Mouse (Mus musculus) forebrain, embryonic 12.5 days (tissue): ENCODE data around the gene Prss42. TPM values are rescaled to one million over a fixed set of nuclear protein-coding genes. Genes with fewer than 3 reads are reported as not detected.
"Not testable (repeated sequence)": the region's sequence is repeated elsewhere in the genome, so short reads cannot be mapped to it uniquely, and the experiment has no call there.

Experiments used
- ATAC-seq: fragments of 200-750 bp; cut with Nextera tagmentation; 2 replicates; pipeline ENCODE4 v1.8.0; 2017; ENCODE audit warnings: moderate TSS enrichment; ENCODE audit not compliant: low FRiP score
- H3K27ac ChIP-seq: fragments of 300-500 bp; sonication (generic); 2 replicates; pipeline ENCODE4 v1.5.1; 2016; ENCODE audit warnings: mild to moderate bottlenecking
- H3K27me3 ChIP-seq: fragments of 300-500 bp; sonication (generic); 2 replicates; pipeline ENCODE4 v1.6.1; 2016; ENCODE audit warnings: mild to moderate bottlenecking
- H3K36me3 ChIP-seq: fragments of 300-500 bp; sonication (generic); replicated peaks from 2 replicates; pipeline ENCODE4 v1.6.1; 2016; ENCODE audit warnings: mild to moderate bottlenecking
- H3K4me1 ChIP-seq: fragments of 300-500 bp; sonication (generic); 2 replicates; pipeline ENCODE4 v1.6.1; 2016
- H3K4me2 ChIP-seq: fragments of 300-500 bp; sonication (generic); 2 replicates; pipeline ENCODE4 v1.6.1; 2016; ENCODE audit warnings: mild to moderate bottlenecking, moderate library complexity
- H3K4me3 ChIP-seq: fragments of 300-500 bp; sonication (generic); replicated peaks from 2 replicates; pipeline ENCODE4 v1.5.1; 2016; ENCODE audit warnings: mild to moderate bottlenecking
- H3K9ac ChIP-seq: fragments of 300-500 bp; sonication (generic); 2 replicates; pipeline ENCODE4 v1.6.1; 2016; ENCODE audit warnings: mild to moderate bottlenecking
- H3K9me3 ChIP-seq: fragments of 300-500 bp; sonication (generic); 2 replicates; pipeline ENCODE4 v1.6.1; 2016
- WGBS: fragments of 180-500 bp; shearing (Covaris S2); methylation state at CpG from one replicate; pipeline ENCODE4 v1.1.7; 2016; 5-methylcytosine and 5-hydroxymethylcytosine counted together
- polyA plus RNA-seq: library from polyadenylated mRNA; unstranded; fragments of >200 nt; fragmentation: Nextera tagmentation; extraction: Ambion mirVana; gene quantifications from 2 replicates; pipeline ENCODE4 v1.2.1, GENCODE M21; 2016

Gene Prss42
- polyA plus RNA-seq, 1 experiment from 2014 or later: not detected

DNA sequence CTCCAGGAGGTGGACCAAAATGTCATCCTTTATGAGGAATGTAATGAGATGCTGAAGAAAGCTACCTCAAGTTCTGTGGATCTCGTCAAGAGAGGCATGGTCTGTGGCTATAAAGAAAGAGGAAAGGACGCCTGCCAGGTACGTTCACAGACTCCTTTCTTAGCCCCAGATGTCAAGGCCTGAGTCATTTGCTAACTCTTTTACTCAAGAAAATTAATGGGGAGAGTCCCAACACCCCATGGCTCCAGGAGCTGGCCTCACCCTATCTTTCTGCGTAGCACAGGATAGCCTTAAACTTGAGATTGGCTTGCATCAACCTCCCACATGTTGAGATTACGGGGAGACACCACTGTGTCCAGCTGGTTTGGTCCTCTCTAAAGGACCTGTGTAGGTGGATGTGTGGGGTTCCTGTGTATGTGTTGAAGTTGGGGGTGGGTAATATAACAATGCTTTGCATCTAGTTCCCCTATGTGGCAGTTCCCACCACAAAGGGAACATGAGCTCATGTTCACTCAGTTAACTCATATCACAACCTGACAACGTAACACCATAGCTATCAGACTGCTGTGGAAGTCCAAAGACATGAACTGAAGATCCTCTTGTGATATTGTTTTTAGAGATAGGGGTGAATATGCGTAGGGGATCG, 3.0 kb downstream of the Prss42 start:
- no peak overlapping the region for H3K4me3 ChIP-seq
- no peak overlapping the region for H3K9ac ChIP-seq
- 91% methylated on average over 8 of the region's 8 CpGs for WGBS

DNA sequence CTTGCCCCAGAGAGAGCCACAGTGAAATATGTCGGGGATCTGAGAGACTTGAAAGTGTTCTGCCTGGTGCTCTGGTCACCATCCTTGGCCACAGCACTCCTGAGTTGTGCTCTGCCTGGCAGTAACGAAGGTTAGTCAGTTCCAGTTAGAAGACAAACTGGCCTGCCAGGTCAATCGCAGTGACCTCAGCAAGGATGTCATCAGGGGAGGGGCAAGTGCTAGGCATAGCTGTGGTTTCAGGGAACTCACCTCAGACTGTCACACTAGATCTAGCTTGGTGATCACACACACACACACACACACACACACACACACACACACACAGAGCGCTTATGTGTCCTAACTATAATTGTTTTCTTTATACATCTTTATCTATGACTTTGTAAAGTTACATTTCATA, 5.3 kb downstream of the Prss42 start:
- Histone ChIP-seq H3K27me3 (no peaks in the 10 kb centered on the region), H3K9ac (no peak overlapping the region), H3K9me3 (no peaks in the 10 kb centered on the region), H3K4me1 (no peaks in the 10 kb centered on the region), H3K4me2 (no peak overlapping the region), H3K36me3 (no peaks in the 10 kb centered on the region), H3K4me3 (no peak overlapping the region), H3K27ac (no peak overlapping the region)
- whole genome bisulfite sequencing: 77% methylated on average over 4 of the region's 4 CpGs
- no peak for ATAC-seq

More for the DNA sequence above, 3.0 kb downstream of the Prss42 start:
- Histone ChIP-seq H3K27me3 (no peaks in the 10 kb centered on the region), H3K4me1 (no peaks in the 10 kb centered on the region), H3K9me3 (no peaks in the 10 kb centered on the region), H3K4me2 (no peak overlapping the region), H3K27ac (no peak overlapping the region), H3K36me3 (no peaks in the 10 kb centered on the region)
- ATAC-seq: no peak

DNA sequence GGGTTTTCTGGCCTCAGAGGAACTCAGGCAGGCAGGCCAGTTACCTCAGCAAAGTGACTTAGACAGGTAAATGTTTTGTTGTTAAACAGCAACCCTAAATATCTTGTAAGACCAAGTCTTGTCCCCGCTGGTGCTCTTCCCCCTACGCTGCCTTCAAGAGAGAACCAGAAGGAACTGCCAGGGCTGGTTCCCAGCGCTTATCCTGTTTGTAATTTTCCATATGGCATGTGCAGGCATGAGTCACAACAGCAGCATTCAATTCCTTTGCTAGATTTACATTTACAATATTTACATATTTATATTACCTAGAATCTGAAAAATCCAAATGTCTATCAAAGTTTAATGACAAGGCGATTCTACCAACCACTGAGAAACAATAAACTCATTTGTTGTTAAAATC, 12.1 kb downstream of the Prss42 start:
- 85% methylated on average over 4 of the region's 4 CpGs for WGBS
- H3K4me1 ChIP-seq: no peaks in the 10 kb centered on the region

DNA sequence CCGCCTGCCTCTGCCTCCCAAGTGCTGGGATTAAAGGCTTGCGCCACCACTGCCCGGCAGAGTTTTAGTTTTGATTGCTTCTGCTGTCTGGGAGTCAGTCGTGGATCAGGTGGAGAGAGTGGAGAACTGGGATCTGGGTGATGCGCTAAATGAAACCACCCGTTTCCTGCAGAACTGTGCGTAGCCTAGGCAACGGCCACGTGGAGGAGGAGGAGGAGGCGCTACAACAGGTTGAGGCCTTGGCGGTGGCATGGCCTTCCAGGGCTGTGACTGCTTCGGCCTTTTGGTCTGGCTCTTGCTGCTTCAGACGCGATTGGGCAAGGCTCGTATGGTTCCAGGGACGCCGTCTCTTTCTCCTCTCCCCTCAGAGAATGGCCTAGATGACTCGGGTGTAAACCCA, 15.8 kb downstream of the Prss42 start, which contains the start of gene Prss44:
Gene Prss44 (plus strand): TSS at position 206 of the 400 bp plus-strand sequence.
- no peak within 1 kb of the TSS for H3K27ac ChIP-seq
- H3K4me3 ChIP-seq: no peak within 1 kb of the TSS
- WGBS: 74% methylated on average over 18 of the region's 18 CpGs
- no peaks in the 10 kb centered on the region for H3K36me3 ChIP-seq
- no peak for ATAC-seq
- no peak within 1 kb of the TSS for H3K4me2 ChIP-seq
- H3K9me3 ChIP-seq: no peaks in the 10 kb centered on the region
- H3K4me1 ChIP-seq: no peaks in the 10 kb centered on the region
- H3K9ac ChIP-seq: no peak within 1 kb of the TSS
- no peaks in the 10 kb centered on the region for H3K27me3 ChIP-seq

More for the DNA sequence above, 12.1 kb downstream of the Prss42 start:
- Histone ChIP-seq H3K36me3 (no peaks in the 10 kb centered on the region), H3K9ac (no peak overlapping the region), H3K4me3 (no peak overlapping the region), H3K27ac (no peak overlapping the region), H3K27me3 (no peaks in the 10 kb centered on the region), H3K4me2 (no peak overlapping the region), H3K9me3 (no peaks in the 10 kb centered on the region)
- no peak for ATAC-seq

DNA sequence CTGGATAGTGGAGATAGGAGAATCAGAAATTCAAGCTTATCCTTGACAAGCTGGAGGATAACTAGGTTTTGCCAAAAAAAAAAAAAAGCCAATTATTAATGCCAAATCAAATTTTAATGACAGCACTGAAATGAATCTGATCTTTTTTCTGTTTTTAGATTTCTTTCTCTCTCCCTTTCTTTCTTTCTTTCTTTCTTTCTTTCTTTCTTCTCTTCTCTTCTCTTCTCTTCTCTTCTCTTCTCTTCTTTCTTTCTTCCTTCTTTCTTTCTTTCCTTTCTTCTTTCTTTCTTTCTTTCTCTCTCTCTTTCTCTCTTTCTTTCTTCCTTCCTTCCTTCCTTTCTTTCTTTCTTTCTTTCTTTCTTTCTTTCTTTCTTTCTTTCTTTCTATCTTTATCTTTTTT, 22.6 kb downstream of the Prss42 start:
- H3K27me3 ChIP-seq, H3K9ac ChIP-seq, H3K4me1 ChIP-seq, H3K4me2 ChIP-seq, H3K36me3 ChIP-seq, H3K27ac ChIP-seq, H3K4me3 ChIP-seq, H3K9me3 ChIP-seq, ATAC-seq: not testable (repeated sequence)

DNA sequence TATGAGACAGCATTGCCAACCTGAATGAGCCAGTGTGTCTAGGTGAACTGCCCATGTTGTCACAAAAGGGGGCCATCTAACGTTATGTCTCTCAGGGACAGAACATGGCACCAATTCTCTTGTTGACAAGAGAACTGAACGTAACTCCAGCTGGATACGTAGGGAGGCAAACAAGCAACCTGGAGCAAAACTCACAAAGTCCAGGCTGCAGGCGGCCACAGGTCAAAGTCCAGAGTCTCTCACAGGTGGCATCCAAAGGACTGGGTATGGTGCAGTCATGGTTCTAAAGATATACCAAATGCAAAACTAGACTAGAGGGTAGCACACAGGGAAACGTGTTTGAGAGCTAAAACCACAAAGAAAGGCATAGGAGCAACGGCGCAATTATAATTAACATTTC, 23.5 kb downstream of the Prss42 start:
- H3K4me2 ChIP-seq: no peak overlapping the region
- H3K36me3 ChIP-seq: no peaks in the 10 kb centered on the region
- H3K27me3 ChIP-seq: no peaks in the 10 kb centered on the region
- H3K27ac ChIP-seq: no peak overlapping the region
- H3K4me3 ChIP-seq: no peak overlapping the region
- no peaks in the 10 kb centered on the region for H3K4me1 ChIP-seq
- no peaks in the 10 kb centered on the region for H3K9me3 ChIP-seq
- 84% methylated on average over 7 of the region's 7 CpGs for WGBS
- ATAC-seq: no peak
- H3K9ac ChIP-seq: no peak overlapping the region

DNA sequence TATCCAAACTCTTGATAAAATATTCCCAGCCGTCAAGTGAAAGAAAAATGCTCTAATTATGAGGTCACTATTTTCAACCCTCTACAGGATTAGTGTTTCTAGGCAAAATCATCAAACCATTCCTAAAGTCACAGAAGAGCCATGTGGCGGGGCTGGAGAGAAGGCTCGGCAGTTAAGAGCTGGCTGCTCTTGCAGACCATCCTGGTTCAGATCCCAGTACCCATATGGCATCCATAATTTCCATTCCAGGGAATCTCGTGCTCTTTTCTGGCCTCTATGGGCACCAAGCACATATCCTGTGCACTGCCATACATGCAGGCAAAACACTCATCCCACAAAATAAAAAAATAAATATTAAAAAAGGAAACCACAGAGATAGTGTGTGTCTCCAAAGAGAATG, 27.5 kb downstream of the Prss42 start:
- Histone ChIP-seq H3K36me3 (no peaks in the 10 kb centered on the region), H3K9ac (no peak overlapping the region), H3K4me2 (no peak overlapping the region), H3K27ac (no peak overlapping the region), H3K4me1 (no peaks in the 10 kb centered on the region), H3K27me3 (no peaks in the 10 kb centered on the region), H3K4me3 (no peak overlapping the region), H3K9me3 (no peaks in the 10 kb centered on the region)
- WGBS: 80% methylated on average over 4 of the region's 4 CpGs
- ATAC-seq: no peak

DNA sequence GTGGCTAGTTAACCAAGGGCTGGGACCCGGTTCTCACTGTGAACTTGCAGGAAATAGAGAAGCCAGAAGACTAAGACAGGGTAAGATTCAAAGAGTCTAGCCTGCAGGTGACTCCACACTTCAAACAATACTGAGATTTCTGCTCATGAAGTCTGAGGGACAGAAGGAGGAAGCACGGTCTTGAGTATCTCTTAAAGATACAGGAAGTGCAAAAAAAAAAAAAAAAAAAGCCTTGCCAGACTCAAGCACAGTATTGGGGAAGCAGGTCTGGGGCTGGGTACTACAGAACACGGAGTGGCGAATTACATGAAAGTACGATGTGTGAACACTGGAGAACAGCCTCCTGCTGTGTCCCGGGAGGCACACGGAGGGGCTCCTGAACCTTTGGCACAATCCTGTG, 27.9 kb downstream of the Prss42 start:
- H3K27me3 ChIP-seq: no peaks in the 10 kb centered on the region
- no peak overlapping the region for H3K9ac ChIP-seq
- 77% methylated on average over 7 of the region's 7 CpGs for WGBS
- H3K27ac ChIP-seq: no peak overlapping the region
- H3K9me3 ChIP-seq: no peaks in the 10 kb centered on the region
- H3K4me3 ChIP-seq: no peak overlapping the region
- H3K4me1 ChIP-seq: no peaks in the 10 kb centered on the region
- ATAC-seq: no peak
- H3K4me2 ChIP-seq: no peak overlapping the region
- no peaks in the 10 kb centered on the region for H3K36me3 ChIP-seq

DNA sequence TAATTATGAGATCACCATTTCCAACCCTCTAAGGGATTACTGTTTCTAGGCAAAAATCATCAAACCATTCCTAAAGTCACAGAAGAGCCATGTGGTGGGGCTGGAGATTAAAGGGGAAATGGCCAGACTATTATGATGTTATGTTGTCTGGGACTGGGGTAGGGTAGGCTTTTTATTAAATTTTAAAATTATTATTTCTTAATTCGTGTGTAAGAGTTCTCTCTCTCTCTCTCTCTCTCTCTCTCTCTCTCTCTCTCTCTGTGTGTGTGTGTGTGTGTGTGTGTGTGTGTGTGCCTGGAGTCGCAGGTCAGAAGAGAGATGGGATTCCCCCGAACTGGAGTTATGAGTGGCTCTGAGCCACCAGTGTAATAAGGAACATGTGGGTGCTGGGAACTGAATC, 28.4 kb downstream of the Prss42 start, which contains the start of gene Prss43:
Gene Prss43 (plus strand): TSS at position 301 of the 400 bp plus-strand sequence.
- H3K27me3 ChIP-seq: no peaks in the 10 kb centered on the region
- no peak for ATAC-seq
- H3K9ac ChIP-seq: no peak within 1 kb of the TSS
- no peaks in the 10 kb centered on the region for H3K36me3 ChIP-seq
- no peaks in the 10 kb centered on the region for H3K9me3 ChIP-seq
- no peak within 1 kb of the TSS for H3K27ac ChIP-seq
- WGBS: 88% methylated on average over 3 of the region's 3 CpGs
- no peak within 1 kb of the TSS for H3K4me3 ChIP-seq
- no peak within 1 kb of the TSS for H3K4me2 ChIP-seq
- no peaks in the 10 kb centered on the region for H3K4me1 ChIP-seq

DNA sequence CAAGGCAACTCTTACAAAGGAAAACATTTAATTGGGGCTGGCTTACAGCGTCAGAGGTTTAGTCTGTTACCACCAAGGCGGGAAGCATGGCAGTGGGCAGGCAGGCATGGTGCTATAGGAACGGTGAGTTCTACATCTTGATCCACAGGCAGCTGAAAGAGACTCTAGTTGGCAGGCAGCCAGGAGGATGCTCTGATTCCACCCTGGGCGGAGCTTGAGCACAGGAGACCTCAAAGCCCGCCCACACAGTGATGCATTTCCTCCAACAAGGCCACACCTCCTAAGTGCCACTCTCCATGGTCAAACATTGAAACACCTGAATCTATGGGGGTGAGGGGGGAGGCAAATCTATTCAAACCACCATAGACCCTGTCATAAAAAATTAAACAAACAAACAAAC, 35.1 kb downstream of the Prss42 start:
- 80% methylated on average over 5 of the region's 5 CpGs for WGBS
- no peaks in the 10 kb centered on the region for H3K27me3 ChIP-seq
- H3K9ac ChIP-seq: no peak overlapping the region
- H3K27ac ChIP-seq: no peak overlapping the region
- no peaks in the 10 kb centered on the region for H3K9me3 ChIP-seq
- no peak overlapping the region for H3K4me3 ChIP-seq
- H3K4me2 ChIP-seq: no peak overlapping the region
- no peaks in the 10 kb centered on the region for H3K36me3 ChIP-seq
- no peak for ATAC-seq
- peaks cover 5% of the 10 kb centered on the region for H3K4me1 ChIP-seq

DNA sequence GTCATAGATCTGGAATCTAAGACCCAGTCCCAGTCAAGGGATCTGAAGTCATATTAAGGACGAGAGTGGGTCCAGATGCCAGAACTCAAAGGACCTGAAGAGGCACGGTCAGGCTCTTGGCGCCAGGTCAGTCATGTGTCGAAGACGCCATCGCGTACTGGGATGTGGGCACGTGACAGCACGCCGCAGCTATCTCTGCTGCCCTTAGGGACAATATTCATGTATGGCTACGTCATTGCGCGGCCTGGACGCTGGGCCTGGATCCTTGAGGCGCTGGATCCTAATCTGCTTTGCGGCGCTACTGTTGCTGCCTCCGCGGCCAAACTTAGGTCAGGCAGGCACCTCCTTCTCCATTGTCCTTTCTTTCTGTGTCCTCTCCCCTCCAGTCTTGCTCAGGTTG, 36.4 kb downstream of the Prss42 start, which contains the start of gene Prss45:
Gene Prss45 (plus strand): TSS at position 178 of the 400 bp plus-strand sequence.
- H3K4me3 ChIP-seq: no peak within 1 kb of the TSS
- 0 out of 2 replicates have a peak within 1 kb of the TSS, but pooled peaks have one; percentile 15 for H3K4me2 ChIP-seq
- H3K9ac ChIP-seq: no peak within 1 kb of the TSS
- no peak within 1 kb of the TSS for H3K27ac ChIP-seq
- no peak for ATAC-seq
- H3K36me3 ChIP-seq: no peaks in the 10 kb centered on the region
- H3K9me3 ChIP-seq: no peaks in the 10 kb centered on the region
- peaks cover 5% of the 10 kb centered on the region for H3K4me1 ChIP-seq
- H3K27me3 ChIP-seq: no peaks in the 10 kb centered on the region
- 73% methylated on average over 19 of the region's 19 CpGs for WGBS

DNA sequence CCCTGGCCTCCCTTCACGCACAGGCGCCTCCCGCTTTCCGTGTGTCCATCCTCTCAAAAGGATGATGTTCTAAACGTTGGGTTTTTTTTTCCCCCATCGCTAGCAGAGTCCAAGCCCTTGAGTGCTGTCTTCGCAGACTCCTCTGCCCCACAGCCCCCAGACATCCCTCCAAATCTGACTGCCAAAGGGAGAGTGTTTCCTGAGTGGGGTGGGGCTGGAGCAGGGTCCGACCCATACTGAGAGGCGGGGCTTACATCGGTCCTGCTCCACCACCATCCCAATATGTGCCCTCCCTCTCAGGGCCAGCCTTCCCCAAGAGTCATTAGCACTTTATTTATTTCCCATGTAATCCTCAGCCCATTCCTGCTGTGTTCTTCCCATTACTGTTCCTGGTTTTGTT, 37.0 kb downstream of the Prss42 start:
- WGBS: 33% methylated on average over 10 of the region's 10 CpGs
- Histone ChIP-seq H3K27ac (no peak overlapping the region), H3K4me2 (0 out of 2 replicates have a peak overlapping the region, but pooled peaks have one; percentile 15)

DNA sequence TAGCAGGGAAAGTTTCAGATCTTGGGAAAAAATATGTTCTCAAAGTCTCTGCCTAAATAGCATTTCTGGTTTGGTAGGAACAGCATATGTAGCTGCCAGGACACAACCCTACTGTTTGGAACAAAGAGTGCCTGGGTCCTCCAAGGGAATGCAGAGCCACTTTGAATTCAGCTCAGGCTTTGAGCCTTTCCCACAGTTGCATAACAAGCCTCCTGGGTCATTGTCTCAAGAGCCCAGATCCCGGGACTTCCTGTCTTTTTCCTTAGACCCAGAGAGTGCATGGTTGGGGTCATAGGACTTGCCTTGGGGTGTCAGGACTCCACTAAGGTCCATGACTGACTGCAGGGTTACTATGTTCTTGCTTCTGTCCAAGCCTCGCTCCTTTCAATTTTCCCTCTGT, 38.1 kb downstream of the Prss42 start:
- no peak for ATAC-seq
- Histone ChIP-seq H3K4me3 (no peak overlapping the region), H3K4me1 (peaks cover 10% of the 10 kb centered on the region), H3K27ac (no peak overlapping the region), H3K4me2 (no peak overlapping the region), H3K27me3 (no peaks in the 10 kb centered on the region), H3K36me3 (no peaks in the 10 kb centered on the region), H3K9ac (no peak overlapping the region), H3K9me3 (no peaks in the 10 kb centered on the region)
- 51% methylated on average over 2 of the region's 2 CpGs for WGBS

More for the DNA sequence above, 37.0 kb downstream of the Prss42 start:
- no peaks in the 10 kb centered on the region for H3K36me3 ChIP-seq
- H3K4me1 ChIP-seq: peaks cover 5% of the 10 kb centered on the region
- H3K4me3 ChIP-seq: no peak overlapping the region
- no peak overlapping the region for H3K9ac ChIP-seq
- ATAC-seq: no peak
- H3K9me3 ChIP-seq: no peaks in the 10 kb centered on the region
- no peaks in the 10 kb centered on the region for H3K27me3 ChIP-seq
